Mouse (Mus musculus): ENCODE data around the gene Tmem106a.

DNA sequence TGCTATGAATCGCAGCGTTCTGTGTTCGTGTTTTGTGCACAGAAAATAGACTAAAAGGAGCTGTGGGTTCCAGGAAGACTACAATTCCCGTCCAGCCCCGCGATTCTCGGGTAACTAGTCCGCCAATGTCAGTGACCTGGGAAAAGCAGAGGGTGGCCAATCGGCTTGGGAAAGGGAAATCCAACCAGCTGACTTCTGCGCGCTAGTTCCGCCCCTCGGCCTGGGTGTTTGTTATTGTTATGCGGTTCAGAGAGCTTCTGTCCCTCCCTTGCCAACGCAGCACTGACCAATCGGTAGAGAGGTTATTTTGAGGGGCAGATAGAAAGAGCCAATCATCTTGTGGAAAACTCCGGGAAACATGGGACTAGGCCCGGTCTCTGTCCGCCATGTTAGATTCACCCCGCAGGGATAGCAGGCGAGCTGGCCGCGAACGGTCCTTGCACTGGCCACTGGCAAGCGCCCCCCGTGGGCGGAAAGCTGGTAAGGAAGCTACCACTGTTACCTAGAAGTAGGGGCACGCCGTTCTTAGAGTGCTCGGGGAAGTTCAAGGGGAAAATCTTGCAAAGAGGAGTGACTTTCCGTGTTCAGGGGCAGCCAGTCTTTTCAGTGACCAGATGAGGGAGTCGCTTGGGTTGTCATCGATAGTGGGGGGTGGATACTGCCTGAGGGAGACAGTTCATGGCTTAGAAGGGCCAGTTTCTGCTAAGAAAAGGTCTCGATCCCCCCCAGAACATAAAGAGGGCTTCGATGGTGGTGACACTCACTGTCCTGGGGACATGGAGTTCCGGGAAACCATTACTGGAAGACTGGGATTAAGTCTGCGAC is 29.4 kb upstream of the Tmem106a start:
- TF ChIP-seq CTCF (IDR thresholded peaks at IDR 0.05; ENCODE audit: extremely low read depth, insufficient read length, insufficient replicate concordance, low read depth, low read length) (peak; percentile 3; the same call in 1 of the 2 replicates), POLR2A (IDR thresholded peaks at IDR 0.05; ENCODE audit: low read depth, low read length) (peak; percentile 81)

Data from small intestine, adult 2 months (tissue).